Mouse (Mus musculus) testis, adult 2 months (tissue): ENCODE results near the gene Dlg5.
A peak's percentile ranks its signal among the peaks of the same experiment; 100 is the strongest.

Experiments
- CTCF ChIP-seq: fragments of 200-500 bp; IDR thresholded peaks from 2 replicates; pipeline ENCODE4 v1.5.1; 2012; ENCODE audit warnings: low read depth, mild to moderate bottlenecking, inconsistent platforms, low read length, moderate library complexity; ENCODE audit not compliant: control insufficient read depth, insufficient read depth, insufficient replicate concordance
- POLR2A ChIP-seq: fragments of 200-500 bp; IDR thresholded peaks from 2 replicates; pipeline ENCODE4 v1.6.1; 2012; ENCODE audit warnings: low read depth, mild to moderate bottlenecking, inconsistent platforms, low read length, moderate library complexity; ENCODE audit not compliant: control insufficient read depth

- TF ChIP-seq CTCF (no peak), POLR2A (peak; percentile 9; the same call in 1 of the 2 replicates)
These were observed 159.2 kb downstream of the Dlg5 start for GRCm38 (mm10) chr14:24086481-24086880.
